Mouse (Mus musculus) layer of hippocampus, adult 11-12 months (tissue): Measurements from ENCODE around the gene Wdr64.

Source experiments
- DNase-seq: peaks from one replicate; pipeline ENCODE4 v3.0.0; 2022; ENCODE audit warnings: low spot score

Gene Wdr64

DNA sequence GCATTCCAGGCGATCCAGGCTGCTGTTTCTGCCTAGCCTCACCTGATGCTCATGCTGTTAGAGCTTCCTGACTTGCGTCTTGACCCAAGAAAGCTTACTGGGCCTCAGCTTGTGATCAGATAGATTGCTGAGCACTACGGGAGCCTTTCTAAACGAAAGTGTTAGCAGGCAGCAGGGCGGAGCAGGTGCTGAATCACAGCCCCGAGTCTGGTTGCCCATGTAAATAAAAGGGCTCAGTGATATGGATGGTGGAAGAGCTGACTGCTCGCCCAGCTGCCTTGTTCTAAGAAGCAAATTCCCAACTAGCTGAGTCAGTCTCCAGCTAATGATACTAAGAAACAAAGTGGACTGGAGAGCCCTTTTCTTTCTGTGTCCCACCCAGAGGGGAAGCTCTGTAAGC, 27.4 kb downstream of the Wdr64 start:
- DNase-seq, result no peak

DNA sequence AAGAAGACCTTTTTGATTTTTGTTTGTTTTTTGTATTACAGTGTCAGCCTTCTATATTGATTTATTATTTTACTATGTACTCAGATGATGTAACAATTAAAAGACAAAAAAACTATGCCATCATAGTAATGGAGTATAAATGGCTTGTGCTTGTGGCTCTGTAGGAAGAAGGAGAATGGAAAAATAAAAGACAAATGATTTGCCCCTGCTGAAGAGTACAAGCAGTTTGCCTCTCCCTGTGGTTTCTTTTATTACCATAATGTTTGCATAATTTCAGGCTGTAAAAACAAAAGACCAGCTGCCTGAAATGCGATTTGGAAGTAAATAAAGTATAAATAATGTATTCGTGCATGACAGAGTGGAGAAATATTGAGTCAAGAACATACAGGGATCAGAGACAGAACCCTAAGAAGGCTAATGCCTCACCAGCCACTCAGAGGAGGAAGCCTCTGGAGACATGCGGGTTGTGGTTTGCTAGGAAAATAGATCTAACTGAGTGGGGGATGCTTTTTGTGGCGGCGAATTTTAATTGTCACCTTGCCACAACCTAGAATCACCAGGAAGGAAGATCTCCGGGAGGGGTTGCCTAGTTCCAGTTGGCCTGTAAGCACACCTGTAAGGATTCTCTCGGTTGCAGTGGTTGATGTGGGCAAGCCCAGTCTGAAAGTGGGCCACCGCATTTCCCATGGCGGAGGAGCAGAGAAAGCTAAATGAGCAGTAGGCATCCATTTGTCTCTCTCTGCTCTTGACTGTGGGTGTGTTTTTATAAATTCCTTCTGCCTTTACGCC, 56.4 kb downstream of the Wdr64 start:
- no peak for DNase-seq

DNA sequence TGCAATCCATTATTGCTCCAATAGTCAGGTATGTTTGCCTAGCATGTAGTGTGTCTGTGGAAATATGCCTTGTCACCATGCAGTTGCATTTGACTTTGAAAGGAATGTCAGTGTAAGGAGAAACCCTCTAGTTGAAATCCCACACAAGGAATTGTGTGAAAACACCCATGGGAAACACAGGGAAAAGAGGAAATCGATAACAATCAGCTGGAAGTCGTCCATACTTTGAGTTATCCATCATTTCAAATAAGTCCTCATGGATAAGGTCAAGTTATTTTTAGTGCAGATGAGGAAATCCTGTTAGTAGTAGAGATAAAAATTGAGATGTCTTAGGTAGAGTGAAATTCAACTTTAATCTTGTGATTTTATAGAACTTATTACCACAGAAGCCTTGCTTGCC, 96.3 kb downstream of the Wdr64 start:
- DNase-seq, result no peak

DNA sequence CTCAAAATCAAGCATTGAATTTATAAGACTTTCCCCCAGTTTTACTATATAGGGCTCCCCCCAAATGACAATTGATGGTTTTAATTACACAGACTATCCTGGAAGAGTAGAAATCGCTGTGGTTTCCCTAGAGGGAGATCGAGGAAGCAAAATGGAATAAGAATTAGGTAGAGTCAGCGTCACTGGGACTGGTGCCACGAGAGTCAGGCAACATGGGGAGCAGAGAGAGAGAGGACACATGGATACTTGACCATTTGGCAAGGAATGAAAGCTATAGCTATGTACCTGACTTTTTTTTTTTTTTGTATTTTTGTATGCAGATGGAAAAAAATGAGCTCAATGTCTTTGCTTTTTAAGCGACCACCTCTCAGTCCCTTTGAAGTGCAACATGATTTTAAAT, 110.0 kb downstream of the Wdr64 start:
- DNase-seq, result no peak

DNA sequence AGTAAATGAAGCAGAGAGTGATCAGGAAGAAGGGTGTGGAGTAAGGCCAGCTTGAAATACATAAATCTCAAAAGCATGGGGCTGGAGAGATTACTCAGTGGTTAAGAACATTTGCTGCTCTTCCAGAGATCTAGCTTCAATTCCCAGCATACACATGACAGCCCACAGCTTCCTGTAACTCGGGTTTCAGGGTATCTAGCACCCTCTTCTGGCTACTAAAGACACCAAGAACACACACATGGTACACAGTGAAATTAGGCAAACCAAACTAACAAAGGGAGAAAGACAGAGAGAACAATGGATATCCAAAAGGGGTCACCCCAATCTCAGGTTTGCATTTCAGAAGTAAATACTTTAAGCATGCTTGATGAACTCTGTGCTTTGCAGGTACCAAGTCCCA, 113.2 kb downstream of the Wdr64 start:
- no peak for DNase-seq

DNA sequence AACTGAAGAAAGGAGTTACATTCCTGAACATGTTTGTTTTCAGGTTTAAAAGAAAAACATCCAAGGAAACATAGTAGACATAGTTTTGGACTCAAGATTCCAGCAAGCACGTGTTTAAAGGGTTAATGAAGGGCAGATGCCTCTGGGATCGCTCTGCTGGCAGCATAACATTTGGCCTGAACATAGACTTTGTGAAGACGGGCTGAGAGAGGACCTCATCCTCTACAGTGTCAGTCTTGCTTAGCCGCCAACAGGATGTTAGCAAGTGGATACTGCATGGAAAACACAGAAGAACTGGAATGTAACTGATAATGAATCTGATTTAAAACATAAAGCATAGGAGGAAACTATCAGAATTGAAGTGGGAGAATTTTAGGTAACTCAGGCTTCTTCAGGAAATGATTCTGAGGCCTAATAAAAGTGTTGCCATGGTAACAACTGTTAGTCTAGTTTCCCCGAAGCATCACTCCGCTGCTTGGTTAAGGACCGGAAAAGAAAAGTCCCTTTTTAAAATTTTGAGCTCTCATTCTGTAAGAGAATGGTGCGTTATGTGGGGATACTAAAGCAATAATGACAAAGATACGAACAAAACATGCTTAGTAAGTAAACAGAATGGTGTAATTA, 125.5 kb downstream of the Wdr64 start:
- no peak for DNase-seq

DNA sequence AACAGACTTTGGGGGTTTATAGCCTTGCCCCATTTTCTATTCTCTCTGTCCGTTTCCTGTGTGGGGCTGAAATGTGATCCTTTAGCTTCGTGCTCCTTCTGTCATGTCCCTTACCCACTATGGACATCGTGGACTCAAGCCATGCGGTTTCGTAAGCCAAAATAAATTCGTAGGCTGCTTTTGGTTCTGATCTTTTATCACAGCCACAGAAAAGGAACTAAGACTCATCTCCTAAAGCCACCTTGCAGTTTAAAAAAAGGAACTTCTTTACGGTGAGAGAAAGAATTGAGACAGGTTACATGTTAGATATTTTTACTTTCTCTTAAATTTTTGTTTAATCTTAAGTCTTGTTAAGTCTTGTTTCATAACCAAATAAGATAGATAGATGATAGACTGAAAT, 130.1 kb downstream of the Wdr64 start:
- no peak for DNase-seq

DNA sequence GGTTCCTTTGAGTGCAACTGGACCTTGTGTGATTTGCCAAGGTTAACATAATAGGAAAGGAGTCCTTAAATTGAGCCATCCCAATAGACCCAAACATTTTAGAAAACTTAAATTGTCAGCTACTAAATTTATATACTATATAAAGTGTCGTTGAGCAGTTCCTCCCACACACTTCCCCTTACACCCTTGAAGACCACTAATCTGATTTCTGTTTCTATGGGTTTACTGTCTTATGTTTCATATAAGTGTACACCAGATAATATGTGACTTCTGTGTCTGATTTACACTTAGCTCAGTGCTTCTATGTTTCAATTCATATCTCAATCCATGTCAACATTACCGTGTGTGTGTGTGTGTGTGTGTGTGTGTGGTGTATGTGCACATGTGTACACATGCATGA, 130.8 kb downstream of the Wdr64 start:
- no peak for DNase-seq

DNA sequence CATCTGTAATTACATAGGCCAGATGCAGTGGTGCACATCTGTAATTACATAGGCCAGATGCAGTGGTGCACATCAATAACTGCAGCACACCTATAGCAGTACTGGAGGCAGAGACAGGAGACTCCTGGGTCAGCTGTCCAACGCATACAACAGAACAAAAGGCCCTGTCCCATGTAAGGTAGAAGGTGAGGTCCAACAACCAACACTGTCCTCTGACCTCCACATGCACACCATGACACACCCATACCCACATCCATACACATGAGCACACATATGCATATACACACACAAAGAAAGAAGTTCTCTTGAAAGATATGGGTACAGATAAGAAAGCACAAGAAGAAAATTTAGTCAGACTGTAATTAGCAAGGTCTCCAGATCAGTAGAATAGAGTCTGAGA, 157.1 kb downstream of the Wdr64 start:
- DNase-seq, result no peak
